In genomic region chr9:27308045-27308444, GRCm38 (mm10) we compare ENCODE assay signal across 10 mouse cellular contexts. TPM values are rescaled to one million over a fixed set of nuclear protein-coding genes. Genes with fewer than 3 reads are reported as not detected.
DNase-seq lines count a peak whose midpoint lies in the region; ATAC-seq and TF ChIP-seq lines count a peak whose summit lies in the region.
"Had no signal": no experiment of that assay in that cellular context is flagged by ENCODE, and none has a peak within 500 bp of the region (broad histone marks: within the 10 kb centered on the region; RNA-seq: fewer than 3 reads in every experiment).

No protein-coding gene starts in this region.

- H3K9ac ChIP-seq in ES-E14 (ENCODE audit: insufficient read depth, low read depth, low read length, poor library complexity, severe bottlenecking): no peak overlapping the region
- H3K9ac ChIP-seq in forebrain, embryonic 15.5 days (replicated peaks): no peak overlapping the region
- H3K9ac ChIP-seq in midbrain, embryonic 15.5 days: no peak overlapping the region
- H3K9ac ChIP-seq in heart, embryonic 12.5 days: no peak overlapping the region

- H3K9me3 ChIP-seq in heart, embryonic 10.5 days: no peaks in the 10 kb centered on the region
- no peaks in the 10 kb centered on the region for H3K9me3 ChIP-seq in ES-E14 (ENCODE audit: control insufficient read depth, insufficient read depth, low read depth, low read length)
- no peaks in the 10 kb centered on the region for H3K9me3 ChIP-seq in forebrain, embryonic 15.5 days
- H3K9me3 ChIP-seq in midbrain, embryonic 15.5 days: no peaks in the 10 kb centered on the region
- no peaks in the 10 kb centered on the region for H3K9me3 ChIP-seq in heart, embryonic 12.5 days (replicated peaks)

- peaks cover 34% of the 10 kb centered on the region for H3K27me3 ChIP-seq in heart, embryonic 10.5 days (ENCODE audit: insufficient read depth, poor library complexity, severe bottlenecking)
- no peaks in the 10 kb centered on the region for H3K27me3 ChIP-seq in forebrain, embryonic 15.5 days
- H3K27me3 ChIP-seq in midbrain, embryonic 15.5 days (replicated peaks): no peaks in the 10 kb centered on the region
- H3K27me3 ChIP-seq in heart, embryonic 12.5 days (replicated peaks): peaks cover 31% of the 10 kb centered on the region

- no peak overlapping the region for H3K4me2 ChIP-seq in forebrain, embryonic 15.5 days (replicated peaks)
- H3K4me2 ChIP-seq in midbrain, embryonic 15.5 days: peak overlapping the region; percentile 22
- H3K4me2 ChIP-seq in heart, embryonic 12.5 days: no peak overlapping the region

- peak; percentile 83 for DNase-seq in heart, embryonic 10.5 days (ENCODE audit: low spot score)
- DNase-seq in heart, adult 9 months (ENCODE audit: low spot score in 2 of 2): no peak
- peak; percentile 56 for DNase-seq in ES-E14 (ENCODE audit: low read depth, low spot score)
- no peak for DNase-seq in right cerebral cortex, adult 2 months (ENCODE audit: low spot score in 2 of 2)
- no peak for DNase-seq in urinary bladder, adult 2 months (ENCODE audit: low spot score)

- in situ Hi-C loops in ES-E14 (cut with MboI; ENCODE audit: low sequenced_read_pairs in 2 of 2, unreplicated experiment in 2 of 2): no loop called here

- WGBS in heart, embryonic 10.5 days: 28% methylated on average over 7 of the region's 7 CpGs
- 46% methylated on average over 7 of the region's 7 CpGs for WGBS in forebrain, embryonic 15.5 days
- 25% methylated on average over 7 of the region's 7 CpGs for WGBS in midbrain, embryonic 15.5 days
- WGBS in heart, embryonic 12.5 days: 30% methylated on average over 7 of the region's 7 CpGs

- peak; percentile 6; the same call in 1 of the 2 replicates for ATAC-seq in forebrain, embryonic 15.5 days (replicated peaks)
- ATAC-seq in midbrain, embryonic 15.5 days (replicated peaks): peak; percentile 24
- no peak for ATAC-seq in heart, embryonic 12.5 days (ENCODE audit: insufficient number of reproducible peaks, low FRiP score)

- no peak overlapping the region for H3K27ac ChIP-seq in heart, embryonic 10.5 days
- H3K27ac ChIP-seq in ES-E14 (ENCODE audit: insufficient read depth, low read depth, low read length, poor library complexity, severe bottlenecking): no peak overlapping the region
- H3K27ac ChIP-seq in forebrain, embryonic 15.5 days (replicated peaks): peak overlapping the region; percentile 69
- peak overlapping the region; percentile 81 for H3K27ac ChIP-seq in midbrain, embryonic 15.5 days
- H3K27ac ChIP-seq in heart, embryonic 12.5 days (ENCODE audit: poor library complexity, severe bottlenecking): no peak overlapping the region
- H3K27ac ChIP-seq: macrophage had no signal

- peaks cover 19% of the 10 kb centered on the region for H3K4me1 ChIP-seq in heart, embryonic 10.5 days
- peaks cover 6 to 45% of the 10 kb centered on the region in 2 experiments; a peak in 3 of 4 replicates for H3K4me1 ChIP-seq in ES-E14 (ENCODE audit: control insufficient read depth in 2 of 2, insufficient read depth in 2 of 2, low read length in 2 of 2, poor library complexity in 1 of 2)
- H3K4me1 ChIP-seq in forebrain, embryonic 15.5 days: peaks cover 46% of the 10 kb centered on the region
- peaks cover 59% of the 10 kb centered on the region for H3K4me1 ChIP-seq in midbrain, embryonic 15.5 days
- peaks cover 26% of the 10 kb centered on the region for H3K4me1 ChIP-seq in heart, embryonic 12.5 days (replicated peaks)

- no peaks in the 10 kb centered on the region for H3K36me3 ChIP-seq in heart, embryonic 10.5 days
- peaks cover 20% of the 10 kb centered on the region for H3K36me3 ChIP-seq in ES-E14 (ENCODE audit: control insufficient read depth, insufficient read depth, low read length, poor library complexity, severe bottlenecking)
- no peaks in the 10 kb centered on the region for H3K36me3 ChIP-seq in forebrain, embryonic 15.5 days
- H3K36me3 ChIP-seq in midbrain, embryonic 15.5 days (replicated peaks): no peaks in the 10 kb centered on the region
- no peaks in the 10 kb centered on the region for H3K36me3 ChIP-seq in heart, embryonic 12.5 days

- H3K4me3 ChIP-seq in heart, embryonic 10.5 days: no peak overlapping the region
- H3K4me3 ChIP-seq in ES-E14 (ENCODE audit: insufficient read depth in 1 of 2, low read depth in 1 of 2, low read length in 2 of 2, poor library complexity in 1 of 2, severe bottlenecking in 1 of 2): no peak overlapping the region
- no peak overlapping the region for H3K4me3 ChIP-seq in forebrain, embryonic 15.5 days
- H3K4me3 ChIP-seq in midbrain, embryonic 15.5 days: no peak overlapping the region
- H3K4me3 ChIP-seq in heart, embryonic 12.5 days: no peak overlapping the region
- H3K4me3 ChIP-seq: erythroblast, embryonic 14.5 days had no signal

TF ChIP-seq in ES-E14, 5 proteins besides CTCF, POLR2A, EP300 and RAD21:
- TF ChIP-seq HCFC1 (IDR thresholded peaks at IDR 0.05; ENCODE audit: borderline replicate concordance, insufficient read depth, low read length): no peak
- TF ChIP-seq CHD2 (IDR thresholded peaks at IDR 0.05; ENCODE audit: low read depth, low read length): no peak
- TF ChIP-seq ZC3H11A (IDR thresholded peaks at IDR 0.05; ENCODE audit: borderline replicate concordance, low read depth, low read length): no peak
- no peak for TF ChIP-seq MAFK (IDR thresholded peaks at IDR 0.05; ENCODE audit: insufficient read depth, low read depth, low read length)
- TF ChIP-seq ZNF384 (IDR thresholded peaks at IDR 0.05; ENCODE audit: low read depth, low read length): no peak

RNA-seq across cellular contexts. Expression of gene Igsf9b, which starts 9.0 kb away (rescaled TPM):
- 2.0 and 2.2 TPM in 2 replicates for polyA plus RNA-seq in heart, embryonic 10.5 days (2016; fragmentation: Nextera tagmentation; extraction: Ambion mirVana)
- total RNA-seq in ES-E14 (2012; rRNA removed): 31.5 and 63.1 TPM in 2 replicates
- 12.6 and 12.8 TPM in 2 replicates for polyA plus RNA-seq in forebrain, embryonic 15.5 days (2015; fragmentation: Nextera tagmentation; extraction: Ambion mirVana)
- polyA plus RNA-seq in midbrain, embryonic 15.5 days (2015; fragmentation: Nextera tagmentation; extraction: Ambion mirVana): 22.7 and 23.1 TPM in 2 replicates
- polyA plus RNA-seq in heart, embryonic 12.5 days (2016; fragmentation: Nextera tagmentation; extraction: Ambion mirVana): 3.1 and 3.3 TPM in 2 replicates
- 6.3 and 7.7 TPM in 2 replicates for polyA plus RNA-seq in urinary bladder, adult 2 months (2012; rRNA removed)
- polyA plus RNA-seq: erythroblast, embryonic 14.5 days; macrophage had no signal

Comparison
In these comparisons a context has a peak if more than half of its experiments do, and no peak if none do; other contexts are left out.
1. DNase-seq: peak in heart, embryonic 10.5 days (single experiment) and ES-E14 (single experiment); none in heart, adult 9 months (0 of 2), right cerebral cortex, adult 2 months (0 of 2) and urinary bladder, adult 2 months (single experiment).
2. H3K27ac ChIP-seq: peak in forebrain, embryonic 15.5 days (single experiment) and midbrain, embryonic 15.5 days (single experiment); none in heart, embryonic 10.5 days (single experiment), ES-E14 (single experiment) and heart, embryonic 12.5 days (single experiment).